Mouse (Mus musculus) liver, embryonic 14.5 days (tissue): ENCODE measurements around the gene Sh2d1b2. TPM values are rescaled to one million over a fixed set of nuclear protein-coding genes. Genes with fewer than 3 reads are reported as not detected.

Source experiments
- ATAC-seq: fragments of 200-750 bp; cut with Nextera tagmentation; 2 replicates; pipeline ENCODE4 v1.8.0; 2017; ENCODE audit warnings: moderate number of reproducible peaks, mild to moderate bottlenecking, moderate library complexity; ENCODE audit not compliant: insufficient read depth
- DNase-seq, 3 experiments: peaks; one replicate each; pipeline ENCODE4 v3.0.0-alpha.2; 2012 to 2013; ENCODE audit warnings: low read depth in 3 of 3, low spot score in 3 of 3
- H3K27ac ChIP-seq: fragments of 300-500 bp; sonication (generic); 2 replicates; pipeline ENCODE4 v1.5.1; 2014; ENCODE audit warnings: moderate library complexity, mild to moderate bottlenecking, control low read depth, inconsistent platforms
- H3K27me3 ChIP-seq: fragments of 300-500 bp; sonication (generic); 2 replicates; pipeline ENCODE4 v1.6.1; 2014; ENCODE audit warnings: mild to moderate bottlenecking, low read length, moderate library complexity; ENCODE audit not compliant: control insufficient read depth, insufficient read depth
- H3K36me3 ChIP-seq: fragments of 300-500 bp; sonication (generic); replicated peaks from 2 replicates; pipeline ENCODE4 v1.6.1; 2014; ENCODE audit warnings: low read depth; ENCODE audit not compliant: control insufficient read depth, insufficient read depth
- H3K4me1 ChIP-seq, 2 experiments: fragments of 200-500 bp in 1 of 2; fragments of 300-500 bp in 1 of 2; sonication (generic) in 1 of 2; replicated peaks; 2 replicates each; pipeline ENCODE4 v1.6.1; 2012 to 2014; ENCODE audit warnings: antibody characterized with exemption in 1 of 2, inconsistent platforms in 1 of 2, low read length in 1 of 2; ENCODE audit not compliant: control insufficient read depth in 2 of 2, insufficient read depth in 2 of 2
- H3K4me2 ChIP-seq: fragments of 300-500 bp; sonication (generic); 2 replicates; pipeline ENCODE4 v1.6.1; 2014; ENCODE audit warnings: low read depth, mild to moderate bottlenecking, control low read depth, moderate library complexity
- H3K4me3 ChIP-seq, 2 experiments: fragments of 200-500 bp in 1 of 2; fragments of 300-500 bp in 1 of 2; sonication (generic) in 1 of 2; 2 replicates each; pipeline ENCODE4 v1.5.1; 2012 to 2014; ENCODE audit warnings: low read depth in 2 of 2, low read length in 2 of 2, mild to moderate bottlenecking in 2 of 2, control low read depth in 1 of 2, inconsistent platforms in 1 of 2, moderate library complexity in 1 of 2; ENCODE audit not compliant: insufficient read depth in 1 of 2
- H3K9ac ChIP-seq: fragments of 300-500 bp; sonication (generic); replicated peaks from 2 replicates; pipeline ENCODE4 v1.6.1; 2014; ENCODE audit warnings: mild to moderate bottlenecking, control low read depth, moderate library complexity
- H3K9me3 ChIP-seq: fragments of 300-500 bp; sonication (generic); 2 replicates; pipeline ENCODE4 v1.6.1; 2016; ENCODE audit warnings: low read length, mixed read lengths; ENCODE audit not compliant: control insufficient read depth
- CTCF ChIP-seq: IDR thresholded peaks from 2 replicates; pipeline ENCODE4 v1.5.1; 2016; ENCODE audit warnings: antibody characterized with exemption, low read depth, control low read depth
- EP300 ChIP-seq: IDR thresholded peaks from 2 replicates; pipeline ENCODE4 v1.6.1; 2016; ENCODE audit warnings: antibody characterized with exemption, low read depth
- WGBS: fragments of 180-500 bp; shearing (Covaris S2); extraction: QIAGEN DNeasy Blood & Tissue Kit; methylation state at CpG from one replicate; pipeline ENCODE4 v1.1.7; 2014; ENCODE audit not compliant: insufficient replicate concordance; 5-methylcytosine and 5-hydroxymethylcytosine counted together
- polyA plus RNA-seq, 2 experiments: library from polyadenylated mRNA; depleted of rRNA in 1 of 2; stranded (reverse) in 1 of 2; unstranded in 1 of 2; fragments of >200 nt; fragmentation: Nextera tagmentation in 1 of 2; extraction: Ambion mirVana in 1 of 2; gene quantifications; 2 replicates each; pipeline versions ENCODE4 v1.2.1 to v1.2.3; 2012 to 2014

The Sh2d1b2 gene
- polyA plus RNA-seq, 2 experiments, result not detected

- TF ChIP-seq CTCF, result no peak
- no peak for TF ChIP-seq EP300
- WGBS, result 71% methylated on average over 15 of the region's 15 CpGs
- no peaks in the 10 kb centered on the region for H3K9me3 ChIP-seq
- H3K9ac ChIP-seq, result no peak overlapping the region
- peaks cover 0 to 2% of the 10 kb centered on the region in 2 experiments; a peak in 1 of 4 replicates for H3K4me1 ChIP-seq
- ATAC-seq, result no peak
- no peak overlapping the region for H3K4me2 ChIP-seq
- no peak for DNase-seq
- H3K36me3 ChIP-seq, result no peaks in the 10 kb centered on the region
- H3K27me3 ChIP-seq, result no peaks in the 10 kb centered on the region
- no peak overlapping the region for H3K4me3 ChIP-seq
- H3K27ac ChIP-seq, result no peak overlapping the region
Observed at GRCm38 (mm10) chr1:170294786-170295570, 62.4 kb downstream of the Sh2d1b2 start.

GRCm38 (mm10) chr1:170299496-170299895 is 66.9 kb downstream of the Sh2d1b2 start:
- peaks cover 0 to 2% of the 10 kb centered on the region in 2 experiments; a peak in 1 of 4 replicates for H3K4me1 ChIP-seq
- no peak overlapping the region for H3K9ac ChIP-seq
- H3K4me3 ChIP-seq, result no peak overlapping the region
- H3K27me3 ChIP-seq, result no peaks in the 10 kb centered on the region
- 45% methylated on average over 4 of the region's 4 CpGs for WGBS
- no peak for DNase-seq
- TF ChIP-seq CTCF, result no peak
- TF ChIP-seq EP300, result no peak
- no peak overlapping the region for H3K27ac ChIP-seq
- no peaks in the 10 kb centered on the region for H3K36me3 ChIP-seq
- H3K9me3 ChIP-seq, result no peaks in the 10 kb centered on the region
- no peak overlapping the region for H3K4me2 ChIP-seq
- no peak for ATAC-seq

- Histone ChIP-seq H3K9ac (no peak overlapping the region), H3K27ac (no peak overlapping the region), H3K4me1 (no peaks in the 10 kb centered on the region; a peak in 1 of 4 replicates), H3K36me3 (no peaks in the 10 kb centered on the region), H3K9me3 (no peaks in the 10 kb centered on the region), H3K4me2 (no peak overlapping the region), H3K4me3 (no peak overlapping the region), H3K27me3 (no peaks in the 10 kb centered on the region)
- no peak for TF ChIP-seq CTCF
- no peak for TF ChIP-seq EP300
- 75% methylated on average over 9 of the region's 9 CpGs for WGBS
- ATAC-seq, result no peak
- DNase-seq, result no peak
Observed at GRCm38 (mm10) chr1:170301686-170302085, 69.1 kb downstream of the Sh2d1b2 start.

- TF ChIP-seq CTCF (no peak), EP300 (no peak)
- H3K27ac ChIP-seq, result no peak overlapping the region
- H3K4me3 ChIP-seq, result no peak overlapping the region
- ATAC-seq (no peak), DNase-seq (no peak)
- no peaks in the 10 kb centered on the region for H3K9me3 ChIP-seq
- WGBS, result 62% methylated on average over 6 of the region's 6 CpGs
- H3K9ac ChIP-seq, result no peak overlapping the region
- no peaks in the 10 kb centered on the region for H3K36me3 ChIP-seq
- H3K27me3 ChIP-seq, result no peaks in the 10 kb centered on the region
- H3K4me2 ChIP-seq, result no peak overlapping the region
- H3K4me1 ChIP-seq, result no peaks in the 10 kb centered on the region; a peak in 1 of 4 replicates
Observed at GRCm38 (mm10) chr1:170302456-170302855, 69.9 kb downstream of the Sh2d1b2 start.

- TF ChIP-seq CTCF, result no peak
- TF ChIP-seq EP300, result no peak
- WGBS, result 61% methylated on average over 6 of the region's 6 CpGs
- no peaks in the 10 kb centered on the region; a peak in 1 of 4 replicates for H3K4me1 ChIP-seq
- H3K27me3 ChIP-seq, result no peaks in the 10 kb centered on the region
- no peaks in the 10 kb centered on the region for H3K9me3 ChIP-seq
- H3K27ac ChIP-seq, result no peak overlapping the region
- H3K36me3 ChIP-seq, result no peaks in the 10 kb centered on the region
- H3K4me3 ChIP-seq, result no peak overlapping the region
- ATAC-seq, result no peak
- no peak overlapping the region for H3K9ac ChIP-seq
- no peak overlapping the region for H3K4me2 ChIP-seq
- DNase-seq, result no peak
Observed at GRCm38 (mm10) chr1:170303103-170303502, 70.6 kb downstream of the Sh2d1b2 start.

Other genes starting within 250 kb of the Sh2d1b2 start
- 0.40 and 0.47 TPM in 2 replicates for gene Ddr2, start 122.0 kb upstream of the Sh2d1b2 start, polyA plus RNA-seq (2012; rRNA removed)
- gene Ddr2, start 122.0 kb upstream of the Sh2d1b2 start, polyA plus RNA-seq (2014; fragmentation: Nextera tagmentation; extraction: Ambion mirVana), result 0.72 and 0.86 TPM in 2 replicates
- 10.6 and 15.6 TPM in 2 replicates for gene Uap1, start 57.8 kb upstream of the Sh2d1b2 start, polyA plus RNA-seq (2012; rRNA removed)
- gene Uap1, start 57.8 kb upstream of the Sh2d1b2 start, polyA plus RNA-seq (2014; fragmentation: Nextera tagmentation; extraction: Ambion mirVana), result 32.1 and 34.9 TPM in 2 replicates
- gene Uhmk1, start 17.4 kb upstream of the Sh2d1b2 start, polyA plus RNA-seq (2012; rRNA removed), result 7.6 and 9.3 TPM in 2 replicates
- gene Uhmk1, start 17.4 kb upstream of the Sh2d1b2 start, polyA plus RNA-seq (2014; fragmentation: Nextera tagmentation; extraction: Ambion mirVana), result 8.4 and 9.5 TPM in 2 replicates
- 0.08 and 0.20 TPM in 2 replicates for gene Sh2d1b1, start 44.6 kb downstream of the Sh2d1b2 start, polyA plus RNA-seq (2012; rRNA removed)
- 0.28 and 0.37 TPM in 2 replicates for gene Sh2d1b1, start 44.6 kb downstream of the Sh2d1b2 start, polyA plus RNA-seq (2014; fragmentation: Nextera tagmentation; extraction: Ambion mirVana)
- 1.5 and 1.8 TPM in 2 replicates for gene Gm7694, start 73.6 kb downstream of the Sh2d1b2 start, polyA plus RNA-seq (2012; rRNA removed)
- gene Gm7694, start 73.6 kb downstream of the Sh2d1b2 start, polyA plus RNA-seq (2014; fragmentation: Nextera tagmentation; extraction: Ambion mirVana), result 0.94 and 1.6 TPM in 2 replicates
- not detected in 2 replicates for gene Spata46, start 76.1 kb downstream of the Sh2d1b2 start, polyA plus RNA-seq (2012; rRNA removed)
- gene Spata46, start 76.1 kb downstream of the Sh2d1b2 start, polyA plus RNA-seq (2014; fragmentation: Nextera tagmentation; extraction: Ambion mirVana), result 0.27 TPM in 1 of 2 replicates, not detected in the other